Mouse (Mus musculus): ENCODE data around the gene Zfp1. TPM values are rescaled to one million over a fixed set of nuclear protein-coding genes. Genes with fewer than 3 reads are reported as not detected.

The Zfp1 gene
- total and polyA plus RNA-seq, 3 experiments, result 7.1 to 21.1 (median 10.9) TPM

DNA sequence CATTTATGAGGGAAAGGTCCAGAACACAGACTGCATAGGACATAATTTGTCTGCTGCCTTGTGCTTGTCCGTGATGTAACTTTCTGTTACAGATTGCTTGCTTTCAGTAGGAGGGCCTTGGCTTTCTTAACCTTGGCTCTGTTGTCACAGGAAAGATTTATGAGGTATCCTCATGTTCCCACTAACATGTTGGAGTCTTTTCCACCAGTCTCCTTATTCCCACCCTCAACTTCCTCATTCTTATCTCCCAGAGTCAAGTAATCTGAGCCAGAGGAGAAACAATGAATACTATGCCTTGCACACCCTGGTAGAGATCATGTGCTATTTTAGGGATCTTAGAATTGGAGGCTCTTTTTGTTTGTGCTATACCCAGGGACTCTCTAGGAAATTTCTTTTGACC, 45.9 kb upstream of the Zfp1 start:
- TF ChIP-seq TAL1 (conservative IDR thresholded peaks at IDR 0.05; ENCODE audit: low read depth, low read length) (no peak), GATA1 (IDR thresholded peaks at IDR 0.05; ENCODE audit: borderline replicate concordance, low read length) (no peak), POLR2AphosphoS5 (IDR thresholded peaks at IDR 0.05; ENCODE audit: insufficient replicate concordance, low read depth, low read length) (no peak), CTCF (IDR thresholded peaks at IDR 0.05; ENCODE audit: low read depth, low read length) (no peak), GATA2 (IDR thresholded peaks at IDR 0.05; ENCODE audit: borderline replicate concordance, low read depth, low read length) (no peak)
- Histone ChIP-seq H3K9me3 (replicated peaks) (no peaks in the 10 kb centered on the region), H3K4me3 (ENCODE audit: low read depth, low read length) (no peak overlapping the region), H3K27me3 (ENCODE audit: insufficient read depth, low read length) (no peaks in the 10 kb centered on the region), H3K36me3 (replicated peaks) (peaks cover 36% of the 10 kb centered on the region), H3K4me1 (ENCODE audit: insufficient read depth, low read depth, low read length) (peaks cover 77% of the 10 kb centered on the region)
- DNase-seq (ENCODE audit: low spot score) (no peak), ATAC-seq (ENCODE audit: extremely low read depth, insufficient number of reproducible peaks, low FRiP score, poor library complexity, severe bottlenecking) (no peak)

- TF ChIP-seq CTCF (IDR thresholded peaks at IDR 0.05; ENCODE audit: low read depth, low read length) (no peak), GATA2 (IDR thresholded peaks at IDR 0.05; ENCODE audit: borderline replicate concordance, low read depth, low read length) (no peak), POLR2AphosphoS5 (IDR thresholded peaks at IDR 0.05; ENCODE audit: insufficient replicate concordance, low read depth, low read length) (no peak), TAL1 (conservative IDR thresholded peaks at IDR 0.05; ENCODE audit: low read depth, low read length) (no peak), GATA1 (IDR thresholded peaks at IDR 0.05; ENCODE audit: borderline replicate concordance, low read length) (no peak)
- Histone ChIP-seq H3K9me3 (replicated peaks) (no peaks in the 10 kb centered on the region), H3K36me3 (replicated peaks) (peaks cover 38% of the 10 kb centered on the region), H3K4me3 (ENCODE audit: low read depth, low read length) (no peak overlapping the region), H3K4me1 (ENCODE audit: insufficient read depth, low read depth, low read length) (peaks cover 56% of the 10 kb centered on the region), H3K27me3 (ENCODE audit: insufficient read depth, low read length) (no peaks in the 10 kb centered on the region)
- DNase-seq (ENCODE audit: low spot score) (no peak), ATAC-seq (ENCODE audit: extremely low read depth, insufficient number of reproducible peaks, low FRiP score, poor library complexity, severe bottlenecking) (no peak)
These were observed 43.3 kb upstream of the Zfp1 start for GRCm38 (mm10) chr8:111599707-111600444.

DNA sequence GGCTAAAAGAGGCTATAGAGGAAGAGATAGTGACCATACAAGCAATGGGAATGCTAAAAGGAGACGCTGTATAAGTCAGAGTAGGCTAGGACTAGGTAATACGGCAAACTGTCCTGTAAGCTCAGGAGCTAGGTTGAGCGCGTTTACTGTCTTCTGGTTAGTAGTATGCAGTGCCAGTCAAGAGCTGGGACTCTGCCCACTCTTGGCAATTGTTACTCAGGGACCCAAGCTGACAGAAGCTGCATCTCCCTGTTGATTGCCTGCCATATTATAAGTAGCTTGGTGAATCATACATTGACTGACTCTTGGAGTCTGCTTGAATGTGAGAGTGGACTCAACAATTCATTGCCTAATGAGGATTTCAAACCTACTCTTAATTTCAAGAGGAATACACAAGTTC, 41.2 kb upstream of the Zfp1 start:
- Histone ChIP-seq H3K9me3 (replicated peaks) (no peaks in the 10 kb centered on the region), H3K4me1 (ENCODE audit: insufficient read depth, low read depth, low read length) (peaks cover 38% of the 10 kb centered on the region), H3K27me3 (ENCODE audit: insufficient read depth, low read length) (no peaks in the 10 kb centered on the region), H3K36me3 (replicated peaks) (peaks cover 55% of the 10 kb centered on the region), H3K4me3 (ENCODE audit: low read depth, low read length) (no peak overlapping the region)
- no peak for ATAC-seq (ENCODE audit: extremely low read depth, insufficient number of reproducible peaks, low FRiP score, poor library complexity, severe bottlenecking)
- TF ChIP-seq CTCF (IDR thresholded peaks at IDR 0.05; ENCODE audit: low read depth, low read length) (no peak), POLR2AphosphoS5 (IDR thresholded peaks at IDR 0.05; ENCODE audit: insufficient replicate concordance, low read depth, low read length) (no peak), GATA2 (IDR thresholded peaks at IDR 0.05; ENCODE audit: borderline replicate concordance, low read depth, low read length) (no peak), TAL1 (conservative IDR thresholded peaks at IDR 0.05; ENCODE audit: low read depth, low read length) (no peak)
- DNase-seq (ENCODE audit: low spot score), result no peak

DNA sequence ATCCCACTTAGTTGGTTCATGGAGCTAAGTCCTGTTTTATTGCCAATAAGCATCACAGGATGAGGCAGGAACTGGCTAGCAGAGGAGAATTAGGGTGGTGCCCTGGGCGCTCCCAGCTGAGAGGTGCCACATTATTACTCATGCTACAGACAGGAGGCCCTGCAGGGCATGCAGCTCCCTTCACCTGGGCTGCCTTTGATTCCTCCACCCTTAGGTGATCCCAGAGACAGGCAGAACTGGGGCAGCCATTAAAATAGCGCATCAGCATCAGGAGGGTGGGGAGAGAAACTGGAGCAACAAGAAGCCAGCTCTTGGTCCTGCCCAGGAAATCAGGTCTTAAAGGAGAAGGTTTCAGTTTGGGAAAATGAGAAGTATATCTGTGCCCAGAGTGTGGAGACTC, 38.2 kb upstream of the Zfp1 start:
- peaks cover 69% of the 10 kb centered on the region for H3K36me3 ChIP-seq (replicated peaks)
- no peak overlapping the region for H3K4me3 ChIP-seq (ENCODE audit: low read depth, low read length)
- no peak for TF ChIP-seq POLR2AphosphoS5 (IDR thresholded peaks at IDR 0.05; ENCODE audit: insufficient replicate concordance, low read depth, low read length)
- no peak for TF ChIP-seq GATA2 (IDR thresholded peaks at IDR 0.05; ENCODE audit: borderline replicate concordance, low read depth, low read length)
- TF ChIP-seq CTCF (IDR thresholded peaks at IDR 0.05; ENCODE audit: low read depth, low read length), result no peak
- no peak for TF ChIP-seq TAL1 (conservative IDR thresholded peaks at IDR 0.05; ENCODE audit: low read depth, low read length)
- no peak for TF ChIP-seq GATA1 (IDR thresholded peaks at IDR 0.05; ENCODE audit: borderline replicate concordance, low read length)
- H3K4me1 ChIP-seq (ENCODE audit: insufficient read depth, low read depth, low read length), result peaks cover 21% of the 10 kb centered on the region
- no peaks in the 10 kb centered on the region for H3K9me3 ChIP-seq (replicated peaks)
- H3K27me3 ChIP-seq (ENCODE audit: insufficient read depth, low read length), result no peaks in the 10 kb centered on the region
- ATAC-seq (ENCODE audit: extremely low read depth, insufficient number of reproducible peaks, low FRiP score, poor library complexity, severe bottlenecking) (no peak), DNase-seq (ENCODE audit: low spot score) (no peak)

DNA sequence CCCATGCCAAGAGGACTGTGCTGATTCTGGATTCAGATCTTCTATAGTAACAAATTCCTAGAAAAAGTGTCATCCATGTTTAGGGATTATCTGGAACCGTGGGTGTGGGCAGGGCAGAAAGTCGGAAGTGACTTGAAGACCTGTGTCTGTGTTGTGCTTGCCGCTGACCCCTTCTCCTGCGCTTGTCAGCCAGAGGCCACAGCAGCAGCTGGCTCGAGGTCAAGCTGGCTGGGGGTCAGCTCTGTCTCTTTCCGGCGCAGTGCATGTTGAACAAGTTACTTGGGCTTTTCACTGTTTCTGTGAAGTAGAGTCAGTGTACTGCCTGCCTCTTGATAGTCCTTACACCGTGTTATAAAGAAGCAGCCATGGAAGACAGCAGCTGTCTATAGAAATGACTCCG, 36.2 kb upstream of the Zfp1 start:
- no peak for TF ChIP-seq CTCF (IDR thresholded peaks at IDR 0.05; ENCODE audit: low read depth, low read length)
- Histone ChIP-seq H3K27me3 (ENCODE audit: insufficient read depth, low read length) (no peaks in the 10 kb centered on the region), H3K36me3 (replicated peaks) (peaks cover 74% of the 10 kb centered on the region)

DNA sequence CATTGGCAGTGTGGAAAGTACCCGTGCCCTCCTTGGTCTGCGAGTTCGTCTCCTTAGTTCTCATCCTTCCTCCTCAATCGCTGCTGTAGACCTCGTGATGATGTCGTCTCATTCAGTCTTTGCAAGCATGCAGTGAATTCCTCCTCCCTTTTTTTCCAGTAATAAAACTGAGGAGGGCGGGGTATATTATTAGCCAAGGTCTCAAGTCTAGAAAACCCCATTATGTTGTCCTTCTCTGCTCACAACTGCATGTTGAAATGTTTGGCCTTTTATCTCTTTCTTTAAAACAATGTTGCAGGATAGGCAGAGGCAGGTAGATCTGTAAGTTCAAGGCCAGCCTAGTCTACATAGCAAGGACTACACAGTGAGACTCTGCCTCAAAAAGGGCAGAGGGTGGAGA, 35.8 kb upstream of the Zfp1 start:
- no peak for ATAC-seq (ENCODE audit: extremely low read depth, insufficient number of reproducible peaks, low FRiP score, poor library complexity, severe bottlenecking)

More for the DNA sequence above, 36.2 kb upstream of the Zfp1 start:
- DNase-seq (ENCODE audit: low spot score) (no peak), ATAC-seq (ENCODE audit: extremely low read depth, insufficient number of reproducible peaks, low FRiP score, poor library complexity, severe bottlenecking) (no peak)
- no peak overlapping the region for H3K4me3 ChIP-seq (ENCODE audit: low read depth, low read length)
- no peaks in the 10 kb centered on the region for H3K9me3 ChIP-seq (replicated peaks)
- peaks cover 12% of the 10 kb centered on the region; the same call in 1 of the 2 replicates for H3K4me1 ChIP-seq (ENCODE audit: insufficient read depth, low read depth, low read length)

DNA sequence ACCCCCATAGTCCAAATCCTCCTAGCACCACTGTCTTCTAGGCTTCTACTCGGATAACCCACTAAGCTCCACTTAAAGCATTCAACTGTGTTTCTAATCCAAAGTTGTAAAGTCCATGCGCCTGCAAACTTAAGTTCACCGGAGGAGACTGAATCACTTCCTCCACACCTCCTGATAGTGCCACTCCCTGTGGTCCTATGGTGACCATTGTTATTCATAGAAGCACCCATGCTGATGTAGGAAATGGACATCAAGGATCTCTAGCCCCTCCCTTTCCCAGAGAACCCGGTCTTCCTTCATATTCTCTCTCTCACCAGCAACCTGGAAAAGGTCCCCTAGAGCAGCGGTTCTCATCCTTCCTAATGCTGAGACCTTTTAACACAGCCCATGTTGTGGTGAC, 30.0 kb upstream of the Zfp1 start:
- ATAC-seq (ENCODE audit: extremely low read depth, insufficient number of reproducible peaks, low FRiP score, poor library complexity, severe bottlenecking) (no peak), DNase-seq (ENCODE audit: low spot score) (no peak)
- H3K27me3 ChIP-seq (ENCODE audit: insufficient read depth, low read length), result no peaks in the 10 kb centered on the region
- no peak overlapping the region for H3K4me3 ChIP-seq (ENCODE audit: low read depth, low read length)
- peaks cover 8% of the 10 kb centered on the region for H3K4me1 ChIP-seq (ENCODE audit: insufficient read depth, low read depth, low read length)
- no peak for TF ChIP-seq TAL1 (conservative IDR thresholded peaks at IDR 0.05; ENCODE audit: low read depth, low read length)
- no peak for TF ChIP-seq GATA1 (IDR thresholded peaks at IDR 0.05; ENCODE audit: borderline replicate concordance, low read length)
- TF ChIP-seq CTCF (IDR thresholded peaks at IDR 0.05; ENCODE audit: low read depth, low read length), result no peak
- TF ChIP-seq POLR2AphosphoS5 (IDR thresholded peaks at IDR 0.05; ENCODE audit: insufficient replicate concordance, low read depth, low read length), result no peak
- no peak for TF ChIP-seq GATA2 (IDR thresholded peaks at IDR 0.05; ENCODE audit: borderline replicate concordance, low read depth, low read length)
- H3K36me3 ChIP-seq (replicated peaks), result peaks cover 86% of the 10 kb centered on the region
- H3K9me3 ChIP-seq (replicated peaks), result no peaks in the 10 kb centered on the region

More for the DNA sequence above, 35.8 kb upstream of the Zfp1 start:
- no peak overlapping the region for H3K4me3 ChIP-seq (ENCODE audit: low read depth, low read length)
- TF ChIP-seq POLR2AphosphoS5 (IDR thresholded peaks at IDR 0.05; ENCODE audit: insufficient replicate concordance, low read depth, low read length), result no peak
- peaks cover 77% of the 10 kb centered on the region for H3K36me3 ChIP-seq (replicated peaks)
- DNase-seq (ENCODE audit: low spot score), result no peak
- peaks cover 11% of the 10 kb centered on the region; the same call in 1 of the 2 replicates for H3K4me1 ChIP-seq (ENCODE audit: insufficient read depth, low read depth, low read length)
- no peaks in the 10 kb centered on the region for H3K9me3 ChIP-seq (replicated peaks)
- H3K27me3 ChIP-seq (ENCODE audit: insufficient read depth, low read length), result no peaks in the 10 kb centered on the region
